Mouse (Mus musculus) bone marrow macrophage, adult 2 months (primary cell): Measurements from ENCODE around the gene 4931406P16Rik.

Source experiments
- CTCF ChIP-seq: IDR thresholded peaks from 2 replicates; pipeline ENCODE4 v1.5.1; 2012; ENCODE audit warnings: low read depth, mild to moderate bottlenecking, low read length, moderate library complexity
- POLR2A ChIP-seq: IDR thresholded peaks from 2 replicates; pipeline ENCODE4 v1.6.1; 2012; ENCODE audit warnings: mild to moderate bottlenecking, low read depth, low read length, borderline replicate concordance

DNA sequence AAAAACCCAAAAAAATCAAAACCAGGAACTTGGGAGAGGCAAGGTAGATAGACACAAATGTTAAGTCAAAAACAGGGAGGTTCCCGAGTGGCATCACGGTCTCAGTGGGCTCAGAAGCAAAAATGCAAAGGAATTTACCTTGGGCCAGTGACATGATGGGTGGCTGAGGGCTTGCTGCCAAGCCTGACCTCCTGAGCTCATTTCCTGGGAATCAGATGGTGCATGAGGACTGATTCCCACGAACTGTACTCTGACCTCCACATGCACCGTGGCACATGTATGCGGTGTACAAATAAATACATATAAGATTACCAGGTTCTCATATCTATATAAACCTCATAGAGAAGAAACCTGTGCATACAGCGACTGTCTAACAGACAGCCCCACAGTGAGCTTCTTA is 89.0 kb downstream of the 4931406P16Rik start:
- TF ChIP-seq POLR2A (no peak), CTCF (no peak)
